Mouse (Mus musculus) intestine, embryonic 14.5 days (tissue): ENCODE measurements at regions not wholly inside any gene's neighbourhood (a gene's known extent, or its start where the extent isn't known, plus 50 kb on each side); places are given as distances from the start of the nearest gene placed in this dataset.

Experiments used
- ATAC-seq: fragments of 200-750 bp; cut with Nextera tagmentation; replicated peaks from 2 replicates; pipeline ENCODE4 v1.8.0; 2017; ENCODE audit warnings: low read depth, moderate number of reproducible peaks, moderate TSS enrichment, moderate library complexity; ENCODE audit not compliant: low FRiP score, low TSS enrichment
- DNase-seq: peaks from one replicate; pipeline ENCODE4 v3.0.0-alpha.2; 2018; ENCODE audit warnings: low spot score
- H3K27ac ChIP-seq: fragments of 300-500 bp; sonication (generic); 2 replicates; pipeline ENCODE4 v1.5.1; 2014; ENCODE audit warnings: low read depth, mild to moderate bottlenecking, control low read depth
- H3K27me3 ChIP-seq: fragments of 300-500 bp; sonication (generic); replicated peaks from 2 replicates; pipeline ENCODE4 v1.6.1; 2014; ENCODE audit warnings: low read length, control low read depth; ENCODE audit not compliant: control insufficient read depth, insufficient read depth
- H3K36me3 ChIP-seq: fragments of 300-500 bp; sonication (generic); 2 replicates; pipeline ENCODE4 v1.6.1; 2014; ENCODE audit warnings: low read length, control low read depth; ENCODE audit not compliant: control insufficient read depth, insufficient read depth
- H3K4me1 ChIP-seq: fragments of 300-500 bp; sonication (generic); replicated peaks from 2 replicates; pipeline ENCODE4 v1.6.1; 2014; ENCODE audit warnings: low read length, control low read depth, mixed read lengths; ENCODE audit not compliant: control insufficient read depth, insufficient read depth
- H3K4me2 ChIP-seq: fragments of 300-500 bp; sonication (generic); 2 replicates; pipeline ENCODE4 v1.6.1; 2014; ENCODE audit warnings: low read length
- H3K4me3 ChIP-seq: fragments of 300-500 bp; sonication (generic); 2 replicates; pipeline ENCODE4 v1.5.1; 2014; ENCODE audit warnings: low read depth, low read length, control low read depth, mixed read lengths
- H3K9ac ChIP-seq: fragments of 300-500 bp; sonication (generic); 2 replicates; pipeline ENCODE4 v1.6.1; 2014; ENCODE audit warnings: mild to moderate bottlenecking, low read length
- H3K9me3 ChIP-seq: fragments of 300-500 bp; sonication (generic); 2 replicates; pipeline ENCODE4 v1.6.1; 2016; ENCODE audit warnings: low read length, control low read depth; ENCODE audit not compliant: control insufficient read depth
- WGBS: fragments of 180-500 bp; shearing (Covaris S2); extraction: QIAGEN DNeasy Blood & Tissue Kit; methylation state at CpG from one replicate; pipeline ENCODE4 v1.1.7; 2014; 5-methylcytosine and 5-hydroxymethylcytosine counted together

DNA sequence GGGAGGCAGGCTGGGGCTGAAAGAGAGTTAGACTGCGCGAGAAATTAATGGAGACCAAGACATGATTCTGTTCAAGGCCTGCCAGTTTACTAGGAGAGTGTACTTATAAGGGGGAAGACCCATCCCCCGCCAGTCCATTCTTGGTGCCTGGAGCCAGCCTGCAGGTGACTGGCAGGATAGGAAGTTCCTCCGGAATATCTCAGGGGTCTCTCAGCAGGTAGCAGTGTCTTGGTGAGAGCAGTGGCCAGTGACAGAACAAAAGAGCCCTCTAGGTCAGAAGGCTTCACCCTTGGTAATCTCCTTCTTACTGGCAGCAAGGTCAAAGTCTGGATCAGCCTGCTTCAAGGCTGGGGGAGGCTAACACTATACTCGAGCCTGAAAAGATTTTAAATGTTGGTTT, 83.7 kb upstream of the Zfp804b start:
- H3K4me1 ChIP-seq, result no peaks in the 10 kb centered on the region
- ATAC-seq (no peak), DNase-seq (no peak)
- H3K36me3 ChIP-seq, result no peaks in the 10 kb centered on the region
- H3K27ac ChIP-seq, result no peak overlapping the region
- no peaks in the 10 kb centered on the region for H3K27me3 ChIP-seq
- WGBS, result 54% methylated on average over 5 of the region's 5 CpGs
- no peak overlapping the region for H3K9ac ChIP-seq
- no peaks in the 10 kb centered on the region for H3K9me3 ChIP-seq
- no peak overlapping the region for H3K4me3 ChIP-seq
- no peak overlapping the region for H3K4me2 ChIP-seq

DNA sequence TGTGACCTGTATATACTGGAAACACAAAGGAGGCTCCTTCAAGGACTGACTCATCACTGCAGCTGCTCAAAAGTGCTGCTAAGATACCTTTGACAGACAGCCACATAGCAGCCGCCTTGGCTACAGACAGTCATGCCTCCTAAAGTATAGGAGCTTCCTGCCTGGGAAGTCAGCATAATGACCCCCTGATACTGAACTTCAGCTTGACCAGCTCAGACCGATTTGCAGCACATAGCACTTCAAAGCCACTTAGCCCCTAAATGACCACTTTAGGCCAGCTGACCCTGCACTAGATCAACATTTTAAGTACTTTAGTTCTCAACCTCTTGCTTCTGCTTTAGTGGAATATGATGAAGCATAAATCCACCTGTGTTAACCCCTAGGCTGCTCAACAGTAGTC, 91.9 kb upstream of the Zfp804b start:
- Histone ChIP-seq H3K9me3 (no peaks in the 10 kb centered on the region), H3K27ac (no peak overlapping the region), H3K9ac (no peak overlapping the region), H3K4me2 (no peak overlapping the region), H3K36me3 (no peaks in the 10 kb centered on the region), H3K4me1 (no peaks in the 10 kb centered on the region), H3K4me3 (no peak overlapping the region), H3K27me3 (no peaks in the 10 kb centered on the region)
- no peak for DNase-seq
- no peak for ATAC-seq
- 64% methylated on average over 2 of the region's 2 CpGs for WGBS

GRCm38 (mm10) chr5:7448001-7448400, 103.4 kb upstream of the Zfp804b start:
- Histone ChIP-seq H3K27me3 (no peaks in the 10 kb centered on the region), H3K4me3 (no peak overlapping the region), H3K27ac (no peak overlapping the region), H3K4me1 (no peaks in the 10 kb centered on the region), H3K36me3 (no peaks in the 10 kb centered on the region), H3K9me3 (no peaks in the 10 kb centered on the region), H3K4me2 (no peak overlapping the region), H3K9ac (no peak overlapping the region)
- 91% methylated on average over 2 of the region's 2 CpGs for WGBS
- DNase-seq (no peak), ATAC-seq (no peak)

- DNase-seq, result no peak
- no peaks in the 10 kb centered on the region for H3K9me3 ChIP-seq
- H3K27me3 ChIP-seq, result no peaks in the 10 kb centered on the region
- no peaks in the 10 kb centered on the region for H3K4me1 ChIP-seq
- H3K9ac ChIP-seq, result no peak overlapping the region
- no peaks in the 10 kb centered on the region for H3K36me3 ChIP-seq
- H3K4me3 ChIP-seq, result no peak overlapping the region
- WGBS, result 97% methylated on average over 1 of the region's 1 CpGs
- no peak overlapping the region for H3K27ac ChIP-seq
- H3K4me2 ChIP-seq, result no peak overlapping the region
- ATAC-seq, result no peak
Measured at GRCm38 (mm10) chr5:7454896-7455295, 110.3 kb upstream of the Zfp804b start.

DNA sequence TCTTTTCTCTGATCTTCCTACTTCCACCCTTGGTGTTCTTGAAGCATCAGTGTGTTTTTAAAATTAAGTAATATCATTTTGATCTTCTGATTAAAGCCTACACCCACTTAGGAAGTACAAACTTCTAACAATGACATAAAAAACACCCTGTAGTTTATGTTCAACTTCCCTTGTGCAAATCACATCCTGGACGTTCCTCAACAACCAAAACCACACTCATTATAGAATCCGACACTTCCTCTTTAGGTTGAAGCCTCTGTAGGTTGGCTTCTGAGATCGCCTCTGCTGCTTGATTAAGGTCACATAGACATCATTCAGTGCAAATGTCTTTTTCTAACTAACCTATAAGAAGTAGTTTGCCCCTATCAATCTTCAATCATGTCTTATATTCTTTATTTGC, 112.5 kb upstream of the Zfp804b start:
- no peaks in the 10 kb centered on the region for H3K9me3 ChIP-seq
- H3K4me1 ChIP-seq, result no peaks in the 10 kb centered on the region
- no peak overlapping the region for H3K4me2 ChIP-seq
- no peaks in the 10 kb centered on the region for H3K27me3 ChIP-seq
- ATAC-seq, result no peak
- no peak for DNase-seq
- no peak overlapping the region for H3K4me3 ChIP-seq
- no peak overlapping the region for H3K27ac ChIP-seq
- no peak overlapping the region for H3K9ac ChIP-seq
- H3K36me3 ChIP-seq, result no peaks in the 10 kb centered on the region
- WGBS, result 71% methylated on average over 3 of the region's 3 CpGs

GRCm38 (mm10) chr5:7489150-7489549, 144.6 kb upstream of the Zfp804b start:
- no peak overlapping the region for H3K4me3 ChIP-seq
- 46% methylated on average over 2 of the region's 2 CpGs for WGBS
- H3K9me3 ChIP-seq, result no peaks in the 10 kb centered on the region
- H3K36me3 ChIP-seq, result no peaks in the 10 kb centered on the region
- DNase-seq (no peak), ATAC-seq (no peak)
- H3K4me2 ChIP-seq, result no peak overlapping the region
- H3K9ac ChIP-seq, result no peak overlapping the region
- H3K27me3 ChIP-seq, result no peaks in the 10 kb centered on the region
- no peaks in the 10 kb centered on the region for H3K4me1 ChIP-seq
- H3K27ac ChIP-seq, result no peak overlapping the region

DNA sequence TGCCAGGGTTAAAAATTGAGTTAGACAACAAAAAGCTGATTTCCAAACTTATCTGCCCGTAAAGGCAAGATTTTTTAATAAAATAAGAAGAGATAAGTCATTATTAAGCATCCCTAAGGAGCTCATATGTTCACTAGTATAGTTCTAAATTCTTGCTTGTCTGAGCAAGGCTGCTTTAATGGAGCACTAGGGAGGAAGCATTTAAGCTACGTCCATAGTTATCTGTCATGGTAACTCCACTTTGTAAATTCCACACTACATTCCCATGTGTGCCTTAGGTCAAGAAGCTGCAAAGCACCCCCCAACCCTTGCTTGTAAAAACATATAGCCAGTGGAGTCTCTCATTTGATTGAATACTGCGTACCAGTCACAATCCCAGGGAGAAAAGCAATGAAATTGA, 145.0 kb upstream of the Zfp804b start:
- H3K9ac ChIP-seq, result no peak overlapping the region
- no peaks in the 10 kb centered on the region for H3K36me3 ChIP-seq
- DNase-seq (no peak), ATAC-seq (no peak)
- no peaks in the 10 kb centered on the region for H3K9me3 ChIP-seq
- WGBS, result 60% methylated on average over 3 of the region's 3 CpGs
- H3K27ac ChIP-seq, result no peak overlapping the region
- H3K27me3 ChIP-seq, result no peaks in the 10 kb centered on the region
- H3K4me3 ChIP-seq, result no peak overlapping the region
- H3K4me1 ChIP-seq, result no peaks in the 10 kb centered on the region
- no peak overlapping the region for H3K4me2 ChIP-seq

DNA sequence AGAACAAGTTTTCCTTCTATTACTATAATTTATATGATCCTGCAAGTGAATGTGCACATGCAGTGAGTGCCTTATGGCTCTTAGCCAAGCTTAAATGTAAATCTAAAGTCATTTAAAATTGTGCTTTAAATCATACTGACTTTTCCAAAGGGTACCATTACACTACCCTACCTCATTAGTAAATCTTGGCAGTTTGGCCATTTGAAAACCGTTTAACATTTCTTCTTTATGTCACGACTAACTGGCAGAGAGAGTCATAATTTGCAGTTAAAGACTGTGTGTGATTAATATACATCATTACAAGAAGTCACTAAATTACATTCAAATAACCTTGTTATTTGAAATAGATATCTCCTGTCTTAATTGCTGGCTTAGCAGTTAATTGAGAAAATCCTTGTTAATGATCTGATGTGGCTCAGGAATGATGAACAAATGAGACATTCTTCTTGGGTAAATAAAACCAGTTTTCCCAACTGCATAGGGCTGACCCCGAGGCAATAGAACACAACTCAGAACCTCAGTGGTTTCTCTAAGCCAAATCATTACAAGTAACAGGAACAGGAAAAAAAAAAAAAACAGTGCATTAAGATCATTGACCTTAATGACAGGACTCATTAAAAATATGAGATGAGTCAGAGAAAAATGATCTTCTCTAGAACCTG, 173.1 kb upstream of the Zfp804b start:
- H3K36me3 ChIP-seq, result no peaks in the 10 kb centered on the region
- no peak for ATAC-seq
- H3K4me1 ChIP-seq, result no peaks in the 10 kb centered on the region
- no peak for DNase-seq
- 54% methylated on average over 3 of the region's 3 CpGs for whole genome bisulfite sequencing
- no peak overlapping the region for H3K4me2 ChIP-seq
- H3K4me3 ChIP-seq, result no peak overlapping the region
- H3K9me3 ChIP-seq, result no peaks in the 10 kb centered on the region
- H3K27me3 ChIP-seq, result no peaks in the 10 kb centered on the region
- H3K27ac ChIP-seq, result no peak overlapping the region
- H3K9ac ChIP-seq, result no peak overlapping the region

DNA sequence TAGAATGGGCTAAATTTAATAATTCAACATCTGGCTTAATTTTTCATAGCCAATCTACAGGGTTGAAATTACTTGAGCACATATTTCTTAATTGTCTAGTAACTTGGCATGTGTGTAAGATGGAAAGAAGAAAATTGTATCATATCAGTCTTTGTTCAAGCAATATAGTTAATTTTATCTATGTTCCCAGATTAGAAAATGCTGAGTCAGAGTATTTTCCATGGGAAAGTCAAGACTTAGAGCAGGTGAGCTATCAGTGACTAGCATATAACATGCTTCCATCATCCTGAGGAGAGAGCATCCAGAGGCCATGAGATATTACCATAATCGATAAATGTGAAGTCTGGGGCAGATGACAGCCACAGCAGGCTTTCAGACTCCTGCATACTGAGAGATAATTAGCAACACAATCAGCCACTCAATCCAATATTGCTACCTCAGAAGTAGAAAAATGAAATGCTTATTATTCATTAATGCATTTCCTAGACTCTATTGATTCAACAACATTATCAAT, 188.2 kb upstream of the Zfp804b start:
- ATAC-seq (no peak), DNase-seq (no peak)
- 94% methylated on average over 1 of the region's 1 CpGs for WGBS
- Histone ChIP-seq H3K27ac (no peak overlapping the region), H3K4me2 (no peak overlapping the region), H3K4me1 (no peaks in the 10 kb centered on the region), H3K9me3 (no peaks in the 10 kb centered on the region), H3K4me3 (no peak overlapping the region), H3K9ac (no peak overlapping the region), H3K36me3 (no peaks in the 10 kb centered on the region), H3K27me3 (no peaks in the 10 kb centered on the region)
